Mouse (Mus musculus): Measurements from ENCODE around the gene Pgc.

DNA sequence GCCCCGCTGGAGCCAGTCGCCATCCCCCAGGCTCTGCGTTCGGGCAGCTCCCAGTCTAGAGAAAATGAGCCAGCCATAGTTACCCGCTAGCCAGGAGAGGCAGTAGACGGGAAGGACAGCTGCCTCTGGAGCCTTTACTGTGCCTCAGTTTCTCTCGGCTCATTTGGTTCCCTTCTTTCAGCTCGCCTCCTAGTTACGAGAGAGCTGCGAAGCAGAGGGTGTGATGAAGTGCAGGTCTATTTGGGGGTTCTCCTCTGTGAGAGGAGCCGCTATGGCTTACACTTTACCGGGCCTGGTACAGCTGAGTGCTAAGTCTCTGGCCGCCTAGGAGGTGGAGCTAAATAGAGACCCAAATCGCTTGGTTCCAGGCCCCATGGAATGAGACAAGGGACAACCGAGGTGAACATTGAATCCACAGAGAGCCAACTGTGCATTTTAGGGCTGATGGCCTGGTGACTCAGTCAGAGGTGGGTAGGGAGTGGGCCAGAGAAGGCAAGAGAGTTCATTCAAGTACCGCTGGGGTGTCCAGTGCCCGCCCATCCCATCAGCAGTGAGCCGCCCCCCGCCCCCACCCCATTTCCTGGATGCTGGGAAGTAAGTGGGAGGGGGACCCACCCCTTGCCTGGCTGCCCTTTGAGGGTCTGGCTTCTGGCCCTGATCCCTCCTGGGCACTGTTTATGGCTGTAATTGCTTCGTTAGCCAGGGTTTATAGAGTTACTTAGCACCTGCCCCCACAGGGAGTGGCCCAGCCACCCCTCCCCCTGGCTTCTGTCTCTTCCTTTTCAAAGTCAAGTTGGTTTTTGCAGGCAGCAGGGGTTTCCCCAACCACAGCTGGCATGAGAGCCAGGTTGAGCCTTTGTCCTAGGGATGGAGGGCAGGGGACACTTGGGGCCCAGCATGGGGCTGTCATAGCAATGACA lies 12.5 kb downstream of the Pgc start:
- no peak for TF ChIP-seq CTCF (IDR thresholded peaks at IDR 0.05; ENCODE audit: borderline replicate concordance, extremely low read depth, insufficient read depth, insufficient read length)
- no peak for TF ChIP-seq POLR2A (IDR thresholded peaks at IDR 0.05; ENCODE audit: borderline replicate concordance, extremely low read depth, insufficient read depth, insufficient read length, poor library complexity, severe bottlenecking)

Measured in brain, embryonic 14.5 days (tissue).